13 mouse cellular contexts compared by ENCODE assay signal in the genomic region with DNA sequence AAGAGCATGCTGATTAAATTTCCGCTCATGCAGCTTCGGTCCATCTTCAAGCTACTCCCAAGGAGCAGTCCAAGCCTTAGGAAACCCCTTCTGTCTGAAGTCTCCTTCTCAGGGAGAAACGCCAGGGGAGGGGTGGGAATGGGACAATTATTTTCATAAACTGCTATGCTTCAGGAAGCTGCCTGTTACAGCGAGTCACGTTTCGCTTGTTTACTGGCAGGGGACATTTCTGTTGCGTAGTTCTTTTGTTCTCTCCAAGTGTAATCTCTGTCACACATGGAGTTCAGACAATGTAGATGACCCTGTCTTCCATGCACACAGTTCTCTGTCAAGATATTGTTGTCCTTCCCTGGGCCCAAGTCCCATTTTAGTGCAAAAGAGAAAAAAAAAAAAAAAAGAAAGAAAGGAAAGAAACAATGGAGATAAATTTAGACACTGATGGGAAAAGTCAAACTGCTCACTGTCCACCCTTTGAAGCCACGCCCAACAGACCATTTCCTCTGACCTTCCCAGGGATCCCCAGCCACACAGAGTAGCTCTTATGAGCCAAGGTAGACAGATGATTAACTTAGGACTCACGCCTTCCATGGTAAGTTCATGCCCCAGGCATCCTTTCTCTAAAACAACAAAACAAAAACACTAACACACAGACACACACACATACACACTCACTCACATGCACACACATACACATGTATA.
DNase-seq lines count a peak whose midpoint lies in the region; ATAC-seq and TF ChIP-seq lines count a peak whose summit lies in the region.
"Had no signal": no experiment of that assay in that cellular context is flagged by ENCODE, and none has a peak within 500 bp of the region (broad histone marks: within the 10 kb centered on the region; RNA-seq: fewer than 3 reads in every experiment).

No protein-coding gene starts in this region.

- peak overlapping the region; percentile 73; the same call in 1 of the 2 replicates for H3K27ac ChIP-seq in kidney, adult 2 months (ENCODE audit: insufficient read depth, low read depth, low read length)
- peak overlapping the region; percentile 89 for H3K27ac ChIP-seq in lung, embryonic 16.5 days (ENCODE audit: low read length)
- no peak overlapping the region for H3K27ac ChIP-seq in stomach, postnatal 0 days (replicated peaks)
- H3K27ac ChIP-seq: embryonic facial prominence, embryonic 15.5 days had no signal

- H3K4me3 ChIP-seq in kidney, adult 2 months (ENCODE audit: insufficient read depth, low read depth, low read length) = no peak overlapping the region
- no peak overlapping the region for H3K4me3 ChIP-seq in lung, embryonic 16.5 days (ENCODE audit: low read length)
- no peak overlapping the region for H3K4me3 ChIP-seq in stomach, postnatal 0 days (ENCODE audit: low read depth, low read length)
- H3K4me3 ChIP-seq: embryonic facial prominence, embryonic 15.5 days; myocyte had no signal

- no peak for TF ChIP-seq EP300 in stomach, postnatal 0 days (optimal IDR thresholded peaks at IDR 0.05)

- peak; percentile 98 for DNase-seq in heart, adult 11 months
- DNase-seq in heart, postnatal 25 days (ENCODE audit: low spot score) = no peak
- peak; percentile 63 for DNase-seq in heart, adult 8-10 months (ENCODE audit: low spot score)
- peak; percentile 80 for DNase-seq in kidney, adult 2 months
- no peak for DNase-seq in frontal cortex, postnatal 36 days (ENCODE audit: low spot score in 2 of 2)
- DNase-seq in stomach, postnatal 0 days (ENCODE audit: low spot score) = no peak
- DNase-seq in ovary, adult 18-20 months (ENCODE audit: low spot score) = no peak
- DNase-seq: cerebellum, postnatal 10 days; thymus, postnatal 25 days had no signal

- H3K9ac ChIP-seq in lung, embryonic 16.5 days (ENCODE audit: low read length) = no peak overlapping the region
- no peak overlapping the region for H3K9ac ChIP-seq in stomach, postnatal 0 days (ENCODE audit: low read length)
- H3K9ac ChIP-seq: embryonic facial prominence, embryonic 15.5 days had no signal

- ATAC-seq in lung, embryonic 16.5 days (ENCODE audit: low read depth) = peak; percentile 72
- no peak for ATAC-seq in stomach, postnatal 0 days (ENCODE audit: low FRiP score, low TSS enrichment)

- no peaks in the 10 kb centered on the region for H3K36me3 ChIP-seq in kidney, adult 2 months (ENCODE audit: control insufficient read depth, insufficient read depth, low read length)
- no peaks in the 10 kb centered on the region for H3K36me3 ChIP-seq in lung, embryonic 16.5 days (ENCODE audit: control insufficient read depth, insufficient read depth, low read length)
- no peaks in the 10 kb centered on the region for H3K36me3 ChIP-seq in stomach, postnatal 0 days (ENCODE audit: control insufficient read depth, insufficient read depth, low read length)
- H3K36me3 ChIP-seq: embryonic facial prominence, embryonic 15.5 days had no signal

- intact Hi-C loops in heart, postnatal 25 days (cut with DNase I) = loop anchor here (1.0 to 5.0 kb wide), 3 partner anchors 47 to 157 kb away; a partner anchor contains a TSS

- H3K4me2 ChIP-seq in lung, embryonic 16.5 days (ENCODE audit: low read depth, low read length) = no peak overlapping the region
- H3K4me2 ChIP-seq in stomach, postnatal 0 days (replicated peaks; ENCODE audit: low read depth) = no peak overlapping the region
- H3K4me2 ChIP-seq: embryonic facial prominence, embryonic 15.5 days had no signal

- 47% methylated on average over 9 of the region's 9 CpGs for WGBS in kidney, adult 2 months
- 61% methylated on average over 9 of the region's 9 CpGs for WGBS in lung, embryonic 16.5 days
- 80% methylated on average over 9 of the region's 9 CpGs for WGBS in stomach, postnatal 0 days

- no peak for TF ChIP-seq CTCF in kidney, adult 2 months (conservative IDR thresholded peaks at IDR 0.05; ENCODE audit: insufficient read depth, insufficient read length, low read depth, low read length)
- TF ChIP-seq CTCF in stomach, postnatal 0 days (IDR thresholded peaks at IDR 0.05; ENCODE audit: low read depth) = no peak

- no peak for TF ChIP-seq POLR2A in kidney, adult 2 months (IDR thresholded peaks at IDR 0.05; ENCODE audit: low read depth, low read length)

- no peaks in the 10 kb centered on the region for H3K4me1 ChIP-seq in kidney, adult 2 months (ENCODE audit: control insufficient read depth, insufficient read depth, low read length)
- H3K4me1 ChIP-seq in lung, embryonic 16.5 days (replicated peaks; ENCODE audit: control insufficient read depth, insufficient read depth, low read length) = peaks cover 27% of the 10 kb centered on the region
- no peaks in the 10 kb centered on the region for H3K4me1 ChIP-seq in stomach, postnatal 0 days (replicated peaks; ENCODE audit: control insufficient read depth, insufficient read depth)
- H3K4me1 ChIP-seq: embryonic facial prominence, embryonic 15.5 days; megakaryocyte, embryonic 14.5 days had no signal

- no peaks in the 10 kb centered on the region for H3K27me3 ChIP-seq in kidney, adult 2 months (replicated peaks; ENCODE audit: control insufficient read depth, insufficient read depth, low read length)
- no peaks in the 10 kb centered on the region for H3K27me3 ChIP-seq in lung, embryonic 16.5 days (ENCODE audit: control insufficient read depth, insufficient read depth, low read depth, low read length)
- no peaks in the 10 kb centered on the region for H3K27me3 ChIP-seq in stomach, postnatal 0 days (ENCODE audit: control insufficient read depth, insufficient read depth, low read length)
- H3K27me3 ChIP-seq: embryonic facial prominence, embryonic 15.5 days; megakaryocyte, embryonic 14.5 days had no signal

- H3K9me3 ChIP-seq in lung, embryonic 16.5 days (ENCODE audit: control insufficient read depth, low read length) = no peaks in the 10 kb centered on the region
- no peaks in the 10 kb centered on the region for H3K9me3 ChIP-seq in stomach, postnatal 0 days (ENCODE audit: control insufficient read depth, low read length)
- H3K9me3 ChIP-seq: embryonic facial prominence, embryonic 15.5 days had no signal

Comparison
In these comparisons a context has a peak if more than half of its experiments do, and no peak if none do; other contexts are left out.
1. DNase-seq: peak in heart, adult 11 months (single experiment), heart, adult 8-10 months (single experiment) and kidney, adult 2 months (single experiment); none in heart, postnatal 25 days (single experiment), frontal cortex, postnatal 36 days (0 of 2), stomach, postnatal 0 days (single experiment) and ovary, adult 18-20 months (single experiment).